Mouse (Mus musculus) MEL (cell line): ENCODE data around the gene Sgpp2. TPM values are rescaled to one million over a fixed set of nuclear protein-coding genes. Genes with fewer than 3 reads are reported as not detected.

Source experiments
- DNase-seq: peaks from one replicate; pipeline ENCODE4 v3.0.0; 2011; ENCODE audit warnings: low read depth, low spot score
- H3K27ac ChIP-seq: 2 replicates; pipeline ENCODE4 v1.5.1; 2012; ENCODE audit warnings: low read depth, mild to moderate bottlenecking, control low read depth, low read length, moderate library complexity; ENCODE audit not compliant: control insufficient read depth
- H3K27me3 ChIP-seq, 2 experiments: fragments of 150-350 bp in 1 of 2; sonication (generic) in 1 of 2; 2 replicates each; pipeline ENCODE4 v1.6.1; 2012; ENCODE audit warnings: low read length in 2 of 2, mild to moderate bottlenecking in 2 of 2, improper control_type of control experiment in 1 of 2, moderate library complexity in 1 of 2; ENCODE audit not compliant: insufficient read depth in 2 of 2, control insufficient read depth in 1 of 2
- H3K36me3 ChIP-seq, 2 experiments: 2 replicates each; pipeline ENCODE4 v1.6.1; 2012 to 2014; ENCODE audit warnings: low read length in 2 of 2, improper control_type of control experiment in 1 of 2, inconsistent platforms in 1 of 2, mild to moderate bottlenecking in 1 of 2; ENCODE audit not compliant: insufficient read depth in 2 of 2, control insufficient read depth in 1 of 2
- H3K4me1 ChIP-seq, 2 experiments: fragments of 150-350 bp in 1 of 2; sonication (generic) in 1 of 2; 2 replicates each; pipeline ENCODE4 v1.6.1; 2012; ENCODE audit warnings: low read length in 2 of 2, improper control_type of control experiment in 1 of 2, mild to moderate bottlenecking in 1 of 2; ENCODE audit not compliant: insufficient read depth in 2 of 2, control insufficient read depth in 1 of 2
- H3K4me3 ChIP-seq, 2 experiments: fragments of 150-350 bp in 1 of 2; sonication (generic) in 1 of 2; 2 replicates each; pipeline ENCODE4 v1.5.1; 2012; ENCODE audit warnings: low read depth in 2 of 2, low read length in 2 of 2, mild to moderate bottlenecking in 2 of 2, moderate library complexity in 2 of 2, control low read depth in 1 of 2, improper control_type of control experiment in 1 of 2; ENCODE audit not compliant: control insufficient read depth in 1 of 2, insufficient read depth in 1 of 2
- H3K79me2 ChIP-seq: 2 replicates; pipeline ENCODE4 v1.6.1; 2012; ENCODE audit warnings: mild to moderate bottlenecking, low read length, moderate library complexity; ENCODE audit not compliant: control insufficient read depth, poor library complexity, insufficient read depth
- H3K9ac ChIP-seq: 2 replicates; pipeline ENCODE4 v1.6.1; 2012; ENCODE audit warnings: low read depth, mild to moderate bottlenecking, control low read depth, low read length, moderate library complexity; ENCODE audit not compliant: control insufficient read depth, poor library complexity, severe bottlenecking
- H3K9me3 ChIP-seq: fragments of 150-350 bp; sonication (generic); replicated peaks from 2 replicates; pipeline ENCODE4 v1.6.1; 2012; ENCODE audit warnings: mild to moderate bottlenecking, low read length, improper control_type of control experiment, moderate library complexity; ENCODE audit not compliant: insufficient read depth
- E2F4 ChIP-seq: IDR thresholded peaks from 2 replicates; pipeline ENCODE4 v1.6.1; 2011; ENCODE audit warnings: low read depth, low read length, improper control_type of control experiment, borderline replicate concordance
- ELF1 ChIP-seq: IDR thresholded peaks from 2 replicates; pipeline ENCODE4 v1.6.1; 2014; ENCODE audit warnings: low read depth, mild to moderate bottlenecking, inconsistent platforms, low read length, improper control_type of control experiment, moderate library complexity
- EP300 ChIP-seq, 2 experiments: IDR thresholded peaks; 2 replicates each; pipeline ENCODE4 v1.6.1; 2011; ENCODE audit warnings: improper control_type of control experiment in 2 of 2, low read length in 2 of 2, low read depth in 1 of 2, mild to moderate bottlenecking in 1 of 2
- GATA1 ChIP-seq: IDR thresholded peaks from 2 replicates; pipeline ENCODE4 v1.6.1; 2011; ENCODE audit warnings: low read depth, low read length, improper control_type of control experiment
- HCFC1 ChIP-seq: IDR thresholded peaks from 2 replicates; pipeline ENCODE4 v1.6.1; 2012; ENCODE audit warnings: low read depth, mild to moderate bottlenecking, inconsistent platforms, low read length, improper control_type of control experiment, moderate library complexity
- MAX ChIP-seq: IDR thresholded peaks from 2 replicates; pipeline ENCODE4 v1.6.1; 2011; ENCODE audit warnings: low read length, improper control_type of control experiment
- MEF2A ChIP-seq: IDR thresholded peaks from 2 replicates; pipeline ENCODE4 v1.6.1; 2014; ENCODE audit warnings: low read depth, mild to moderate bottlenecking, inconsistent platforms, low read length, improper control_type of control experiment; ENCODE audit not compliant: poor library complexity, insufficient replicate concordance, severe bottlenecking; ENCODE audit errors: extremely low read depth
- MYB ChIP-seq: IDR thresholded peaks from 2 replicates; pipeline ENCODE4 v1.6.1; 2011; ENCODE audit warnings: mild to moderate bottlenecking, low read depth, low read length, improper control_type of control experiment
- POLR2A ChIP-seq, 2 experiments: IDR thresholded peaks; 2 replicates each; pipeline ENCODE4 v1.6.1; 2011 to 2012; ENCODE audit warnings: low read length in 2 of 2, mild to moderate bottlenecking in 2 of 2, control low read depth in 1 of 2, improper control_type of control experiment in 1 of 2, low read depth in 1 of 2, moderate library complexity in 1 of 2; ENCODE audit not compliant: control insufficient read depth in 1 of 2, insufficient read depth in 1 of 2, poor library complexity in 1 of 2
- RAD21 ChIP-seq: IDR thresholded peaks from 2 replicates; pipeline ENCODE4 v1.6.1; 2011; ENCODE audit warnings: mild to moderate bottlenecking, low read depth, low read length, improper control_type of control experiment
- RCOR1 ChIP-seq: IDR thresholded peaks from 2 replicates; pipeline ENCODE4 v1.6.1; 2012; ENCODE audit warnings: low read depth, mild to moderate bottlenecking, inconsistent platforms, low read length, improper control_type of control experiment
- SMC3 ChIP-seq: IDR thresholded peaks from 2 replicates; pipeline ENCODE4 v1.6.1; 2011; ENCODE audit warnings: low read depth, low read length, improper control_type of control experiment
- ZC3H11A ChIP-seq: IDR thresholded peaks from 2 replicates; pipeline ENCODE4 v1.6.1; 2012; ENCODE audit warnings: low read depth, mild to moderate bottlenecking, inconsistent platforms, low read length, improper control_type of control experiment
- polyA plus RNA-seq, 2 experiments: library from polyadenylated mRNA; stranded (reverse) in 1 of 2; unstranded in 1 of 2; fragments of >175 nt in 1 of 2; fragments of >200 nt in 1 of 2; gene quantifications; 2 replicates each; pipeline versions ENCODE4 v1.2.1 to v1.2.4; 2012; ENCODE audit warnings: low replicate concordance in 2 of 2, low read depth in 1 of 2; ENCODE audit not compliant: insufficient read length in 2 of 2, insufficient read depth in 1 of 2, missing spikeins in 1 of 2
- total RNA-seq: library from RNA; depleted of rRNA; stranded (reverse); fragments of 300-350 nt; gene quantifications from 2 replicates; pipeline ENCODE4 v1.2.3, GENCODE M21; 2012

Gene Sgpp2
- total and polyA plus RNA-seq, 3 experiments, result 0.08 to 0.12 TPM; not detected in 1

- Histone ChIP-seq H3K36me3 (peaks cover 0 to 15% of the 10 kb centered on the region in 2 experiments; a peak in 2 of 4 replicates), H3K4me1 (no peaks in the 10 kb centered on the region), H3K79me2 (no peaks in the 10 kb centered on the region), H3K27ac (no peak overlapping the region), H3K9ac (no peak overlapping the region)
- DNase-seq, result no peak
- TF ChIP-seq RCOR1 (no peak), MEF2A (no peak), MYB (no peak), RAD21 (no peak), SMC3 (no peak), POLR2A (IDR thresholded peaks at IDR 0.05; ENCODE audit: control insufficient read depth in 1 of 2, insufficient read depth in 1 of 2, low read depth in 1 of 2, low read length in 2 of 2, poor library complexity in 1 of 2) (no peak), MAX (no peak), ELF1 (no peak), HCFC1 (no peak)
- TF ChIP-seq, all 39 proteins: peak for 0
- Histone ChIP-seq H3K4me3 (no peak overlapping the region), H3K27me3 (no peaks in the 10 kb centered on the region), H3K9me3 (no peaks in the 10 kb centered on the region)
Measured at GRCm38 (mm10) chr1:78425309-78425708, 115.2 kb downstream of the Sgpp2 start.

GRCm38 (mm10) chr1:78425793-78426700, 115.9 kb downstream of the Sgpp2 start:
- Histone ChIP-seq H3K27ac (no peak overlapping the region), H3K36me3 (peaks cover 0 to 15% of the 10 kb centered on the region in 2 experiments; a peak in 2 of 4 replicates), H3K4me1 (no peaks in the 10 kb centered on the region), H3K9me3 (no peaks in the 10 kb centered on the region), H3K9ac (no peak overlapping the region), H3K27me3 (no peaks in the 10 kb centered on the region), H3K79me2 (no peaks in the 10 kb centered on the region), H3K4me3 (no peak overlapping the region)
- TF ChIP-seq MYB (no peak), GATA1 (no peak), ELF1 (no peak), E2F4 (no peak), POLR2A (IDR thresholded peaks at IDR 0.05; ENCODE audit: control insufficient read depth in 1 of 2, insufficient read depth in 1 of 2, low read depth in 1 of 2, low read length in 2 of 2, poor library complexity in 1 of 2) (no peak), MAX (no peak), SMC3 (no peak), EP300 (IDR thresholded peaks at IDR 0.05; ENCODE audit: low read depth in 1 of 2, low read length in 2 of 2) (no peak), ZC3H11A (no peak)
- no peak for DNase-seq
